19 mouse cellular contexts compared by ENCODE assay signal in the genomic region with DNA sequence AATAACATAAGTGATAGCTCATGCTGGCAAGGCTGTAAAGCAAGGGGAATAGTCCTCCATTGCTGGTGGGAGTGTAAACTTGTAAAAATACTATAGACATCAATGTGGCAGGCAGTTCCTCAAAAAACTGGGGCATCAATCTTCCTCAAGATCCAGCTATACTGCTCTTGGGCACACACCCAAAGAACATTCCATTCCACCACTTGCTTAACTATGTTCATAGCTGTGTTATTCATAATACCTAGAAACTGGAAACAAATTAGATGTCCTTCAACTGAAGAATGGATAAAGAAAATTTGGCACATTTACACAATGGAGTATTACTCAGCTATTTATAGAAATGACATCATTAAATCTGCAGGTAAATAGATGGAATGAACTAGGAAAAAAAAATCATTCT.
DNase-seq lines count a peak whose midpoint lies in the region; ATAC-seq and TF ChIP-seq lines count a peak whose summit lies in the region.
"Had no signal": no experiment of that assay in that cellular context is flagged by ENCODE, and none has a peak within 500 bp of the region (broad histone marks: within the 10 kb centered on the region; RNA-seq: fewer than 3 reads in every experiment).

No protein-coding gene starts in this region.

- no peak for ATAC-seq in neural tube, embryonic 15.5 days (ENCODE audit: low FRiP score)
- ATAC-seq in granulocyte monocyte progenitor cell, adult 5-6 weeks (replicated peaks; ENCODE audit: poor library complexity, severe bottlenecking): no peak
- ATAC-seq: CD4-positive, CD25-positive, alpha-beta regulatory T cell, adult 4 months; forebrain, embryonic 15.5 days; hindbrain, postnatal 0 days had no signal

- no peak overlapping the region for H3K4me2 ChIP-seq in neural tube, embryonic 15.5 days
- H3K4me2 ChIP-seq: embryonic facial prominence, embryonic 12.5 days; forebrain, embryonic 15.5 days; hindbrain, embryonic 13.5 days had no signal

- H3K27me3 ChIP-seq in neural tube, embryonic 15.5 days (replicated peaks): no peaks in the 10 kb centered on the region
- no peaks in the 10 kb centered on the region for H3K27me3 ChIP-seq in thymus, adult 2 months (ENCODE audit: control insufficient read depth, insufficient read depth, low read length)
- H3K27me3 ChIP-seq: embryonic facial prominence, embryonic 12.5 days; forebrain, embryonic 15.5 days; hindbrain, embryonic 13.5 days had no signal

- H3K4me1 ChIP-seq in neural tube, embryonic 15.5 days: no peaks in the 10 kb centered on the region
- peaks cover 1% of the 10 kb centered on the region; the same call in 1 of the 2 replicates for H3K4me1 ChIP-seq in thymus, adult 2 months (replicated peaks; ENCODE audit: control insufficient read depth, insufficient read depth, low read length)
- H3K4me1 ChIP-seq: hindbrain, embryonic 13.5 days had no signal

- peak overlapping the region; percentile 73 for H3K27ac ChIP-seq in layer of hippocampus, adult 2 months
- H3K27ac ChIP-seq in neural tube, embryonic 15.5 days (replicated peaks): no peak overlapping the region
- H3K27ac ChIP-seq in thymus, adult 2 months (ENCODE audit: control insufficient read depth, insufficient read depth, low read length): no peak overlapping the region
- H3K27ac ChIP-seq: embryonic facial prominence, embryonic 12.5 days; forebrain, embryonic 15.5 days; heart, embryonic 10.5 days; hindbrain, embryonic 13.5 days; hindbrain, postnatal 0 days had no signal

- TF ChIP-seq POLR2A in thymus, adult 2 months (IDR thresholded peaks at IDR 0.05; ENCODE audit: control insufficient read depth, extremely low read depth, insufficient read depth, low read length, poor library complexity): no peak

- DNase-seq in layer of hippocampus, adult 2 months (ENCODE audit: low spot score in 2 of 2): no peak
- no peak for DNase-seq in layer of hippocampus, postnatal 10 days (ENCODE audit: low spot score in 2 of 2)
- DNase-seq in neural tube, embryonic 10.5 days (ENCODE audit: extremely low spot score, low spot score): peak; percentile 1
- peak; percentile 25 for DNase-seq in brain, adult 2 months (ENCODE audit: low read depth, low spot score)
- no peak for DNase-seq in thymus, adult 2 months
- DNase-seq: adrenal gland, postnatal 25 days; B cell, adult 2 months; cerebellum, adult 2 months; cerebellum, postnatal 10 days; heart, postnatal 10 days had no signal

- no peaks in the 10 kb centered on the region for H3K9me3 ChIP-seq in neural tube, embryonic 15.5 days (replicated peaks)
- H3K9me3 ChIP-seq: embryonic facial prominence, embryonic 12.5 days; forebrain, embryonic 15.5 days; G1E; heart, embryonic 10.5 days; hindbrain, embryonic 13.5 days had no signal

- H3K36me3 ChIP-seq in neural tube, embryonic 15.5 days: no peaks in the 10 kb centered on the region
- H3K36me3 ChIP-seq in thymus, adult 2 months (ENCODE audit: control insufficient read depth, insufficient read depth, low read length): no peaks in the 10 kb centered on the region
- H3K36me3 ChIP-seq: embryonic facial prominence, embryonic 12.5 days; forebrain, embryonic 15.5 days; heart, embryonic 10.5 days; hindbrain, embryonic 13.5 days had no signal

- H3K4me3 ChIP-seq in layer of hippocampus, adult 2 months: no peak overlapping the region
- no peak overlapping the region for H3K4me3 ChIP-seq in neural tube, embryonic 15.5 days (replicated peaks)
- H3K4me3 ChIP-seq in thymus, adult 2 months (ENCODE audit: control insufficient read depth, insufficient read depth, low read length): no peak overlapping the region
- H3K4me3 ChIP-seq: embryonic facial prominence, embryonic 12.5 days; forebrain, embryonic 15.5 days; heart, embryonic 10.5 days; hindbrain, embryonic 13.5 days had no signal

- TF ChIP-seq CTCF in layer of hippocampus, adult 2 months (conservative IDR thresholded peaks at IDR 0.05): no peak
- TF ChIP-seq CTCF in thymus, adult 2 months (IDR thresholded peaks at IDR 0.05; ENCODE audit: borderline replicate concordance, control insufficient read depth, extremely low read depth, insufficient read depth, low read length, poor library complexity): no peak

- H3K9ac ChIP-seq in neural tube, embryonic 15.5 days (replicated peaks): no peak overlapping the region
- H3K9ac ChIP-seq: embryonic facial prominence, embryonic 12.5 days; forebrain, embryonic 15.5 days; hindbrain, embryonic 13.5 days had no signal

Comparison
In these comparisons a context has a peak if more than half of its experiments do, and no peak if none do; other contexts are left out.
1. DNase-seq: peak in neural tube, embryonic 10.5 days (single experiment) and brain, adult 2 months (single experiment); none in layer of hippocampus, adult 2 months (0 of 2), layer of hippocampus, postnatal 10 days (0 of 2) and thymus, adult 2 months (single experiment).